Mouse (Mus musculus) thymus, postnatal 36 days (tissue): ENCODE data around the gene Ndufaf1.
"Not testable (repeated sequence)": the region's sequence is repeated elsewhere in the genome, so short reads cannot be mapped to it uniquely, and the experiment has no call there.

ENCODE experiments used
- DNase-seq, 2 experiments: peaks; one replicate each; pipeline ENCODE4 v3.0.0; 2022; ENCODE audit warnings: mixed read lengths in 2 of 2

Ndufaf1 gene

DNA sequence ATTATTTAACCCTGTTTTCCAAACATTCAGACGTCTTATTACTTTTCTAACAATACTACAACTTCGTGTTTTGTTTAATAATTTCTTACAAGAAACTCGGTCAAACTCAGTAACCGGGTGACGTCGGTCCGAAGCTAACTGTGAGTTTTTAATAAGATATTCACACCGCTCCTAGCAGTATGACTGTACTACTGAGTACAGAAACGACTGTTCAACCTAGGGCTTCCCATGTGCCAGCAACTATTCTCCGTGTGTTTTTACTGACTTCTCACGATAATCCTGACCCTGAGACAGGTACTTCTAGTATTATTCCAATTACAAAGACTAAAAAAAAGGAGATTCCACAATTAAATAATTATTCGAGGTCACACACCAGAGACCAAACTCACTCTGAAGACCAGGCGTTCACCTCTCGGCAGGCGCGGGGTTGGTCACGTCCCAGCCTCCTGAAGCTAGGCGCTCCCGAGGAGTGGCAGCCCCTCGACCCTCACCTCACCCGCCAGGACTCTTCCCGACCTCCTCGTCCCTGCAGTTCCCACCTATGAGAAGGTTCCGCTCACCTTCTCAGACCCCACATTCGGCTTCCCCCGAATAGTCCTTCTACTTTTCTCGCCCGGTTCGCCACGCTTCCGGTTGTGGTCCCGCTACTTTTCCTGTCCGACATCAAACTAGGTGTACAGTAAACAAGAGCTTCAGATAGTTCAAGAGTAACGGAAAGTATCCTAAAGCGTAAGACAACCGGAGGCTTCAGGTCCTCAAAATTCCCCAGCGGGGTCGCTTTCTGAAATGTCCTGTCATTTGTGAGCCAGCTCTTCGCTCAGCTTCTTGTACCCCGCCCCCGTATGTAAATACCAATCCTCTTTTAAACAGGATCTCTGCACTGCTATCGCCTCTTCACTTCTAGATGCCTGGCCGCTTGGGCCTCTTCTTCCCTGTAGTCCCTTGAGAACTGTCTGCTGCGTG lies at the start of gene Ndufaf1:
TSS of gene Ndufaf1 (minus strand) at position 608 of the 963 bp plus-strand sequence.
- DNase-seq: peak; percentile 79 to 82

DNA sequence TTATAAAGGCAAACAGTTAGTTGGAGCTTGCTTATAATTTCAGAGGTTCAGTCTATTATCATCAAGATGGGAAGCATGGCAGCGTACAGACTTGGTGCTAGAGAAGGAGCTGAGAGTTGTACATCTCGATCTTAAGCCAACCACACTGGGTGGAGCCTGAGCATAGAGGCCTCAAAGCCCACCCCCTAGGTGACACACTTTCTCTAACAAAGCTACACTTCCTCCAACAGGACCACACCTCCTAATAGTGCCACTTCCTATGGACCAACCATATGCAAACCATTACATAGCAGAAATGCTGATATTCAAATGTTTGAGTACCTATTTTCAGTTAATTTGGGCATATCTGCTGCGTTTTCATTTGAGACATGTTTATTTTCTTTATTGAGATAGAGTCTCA lies 47.4 kb upstream of the Ndufaf1 start:
- no peak for DNase-seq

DNA sequence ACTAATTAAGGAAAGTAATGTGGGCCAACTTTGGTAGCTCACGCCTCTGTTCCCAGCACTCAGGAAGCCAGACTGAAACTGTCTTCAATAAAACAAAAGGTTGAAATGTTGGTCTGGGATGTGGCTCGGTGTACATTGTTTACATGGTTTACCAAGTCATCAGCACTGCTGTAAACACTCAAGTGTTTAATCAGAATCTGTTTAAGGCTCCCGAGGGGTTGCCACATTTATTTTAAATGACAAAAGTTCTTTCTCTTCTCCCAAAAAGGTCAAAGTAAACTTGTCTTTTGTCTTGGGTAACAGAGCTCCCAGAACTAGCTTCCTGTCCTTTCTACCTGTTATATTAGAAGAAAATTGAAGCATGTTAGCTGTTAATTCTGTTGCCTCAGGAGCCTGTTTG lies 45.0 kb upstream of the Ndufaf1 start:
- DNase-seq: no peak

DNA sequence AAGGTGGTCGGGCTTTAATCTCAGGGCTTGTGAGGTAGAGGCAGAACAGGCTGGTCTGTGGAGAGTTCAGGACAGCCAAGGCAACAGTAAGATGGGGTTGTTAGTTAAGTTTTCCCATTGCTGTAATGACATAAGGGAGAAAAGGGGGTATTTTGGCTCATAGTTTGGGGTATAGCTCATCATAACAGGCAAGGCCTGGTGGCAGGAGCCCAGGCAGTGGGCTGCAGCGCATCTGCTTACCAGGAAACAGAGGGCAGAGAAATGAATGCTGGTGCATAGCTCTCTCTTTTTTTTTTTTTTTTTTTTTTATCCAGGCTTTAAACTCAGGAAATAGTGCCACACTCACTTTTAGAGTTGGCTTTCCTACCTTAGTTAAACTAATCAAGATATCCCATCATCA lies 40.5 kb upstream of the Ndufaf1 start:
- no peak for DNase-seq

DNA sequence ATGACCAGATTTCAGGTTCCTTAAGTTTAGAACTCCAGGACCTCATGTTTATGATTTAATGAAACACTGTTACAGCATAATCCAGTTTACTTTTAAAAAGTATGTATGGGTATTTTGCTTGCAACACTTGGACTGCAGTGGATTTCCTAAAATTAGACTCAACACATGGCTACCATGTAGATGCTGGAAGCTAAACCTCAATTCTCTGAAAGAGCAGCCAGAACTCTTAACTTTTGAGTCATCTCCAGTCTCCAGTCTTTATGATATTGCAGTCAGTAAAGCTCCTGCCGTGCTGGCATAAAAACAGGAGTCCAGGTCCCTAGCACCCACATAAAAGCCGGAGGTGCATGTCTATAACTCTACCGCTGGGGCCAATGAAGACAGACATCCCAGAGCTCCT lies 37.3 kb upstream of the Ndufaf1 start:
- DNase-seq: no peak

DNA sequence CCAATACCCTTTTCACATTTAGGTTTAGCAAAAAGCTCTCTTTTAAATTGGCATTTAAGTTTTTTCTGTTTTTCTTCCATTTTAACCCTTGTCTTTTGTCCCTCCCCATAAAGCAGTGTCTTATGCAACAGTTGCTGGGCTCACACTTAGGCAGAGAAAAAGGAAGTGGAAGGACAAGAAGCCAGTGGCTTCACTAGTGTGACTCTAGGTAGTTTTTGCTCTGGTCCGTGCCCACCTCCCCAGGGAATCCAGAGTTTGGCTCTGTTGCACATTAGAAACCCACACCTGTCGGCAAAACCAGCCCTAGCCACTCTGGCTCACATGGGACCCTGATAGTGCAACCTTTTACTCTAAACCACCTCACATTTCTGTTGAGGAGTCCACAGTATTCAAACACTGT lies 35.8 kb upstream of the Ndufaf1 start:
- DNase-seq: no peak

DNA sequence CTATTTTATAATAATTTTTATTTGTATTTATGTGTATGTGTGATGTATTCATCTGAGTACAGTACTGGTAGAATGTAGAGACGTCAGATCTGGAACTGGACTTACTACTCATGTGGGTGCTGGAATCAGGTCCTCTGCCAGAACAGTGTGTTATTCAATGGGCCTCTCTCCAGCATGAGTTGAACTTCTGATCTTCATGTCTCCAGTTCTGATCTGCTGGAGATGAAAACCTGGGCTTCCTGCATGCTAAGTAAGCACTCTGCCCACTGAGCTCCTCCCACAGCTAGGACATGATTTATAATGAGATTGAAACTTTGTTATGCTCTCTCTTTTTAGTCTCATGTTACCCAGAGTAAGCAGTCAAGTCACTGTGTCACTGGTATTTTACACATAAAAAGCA lies 33.5 kb upstream of the Ndufaf1 start:
- no peak for DNase-seq

DNA sequence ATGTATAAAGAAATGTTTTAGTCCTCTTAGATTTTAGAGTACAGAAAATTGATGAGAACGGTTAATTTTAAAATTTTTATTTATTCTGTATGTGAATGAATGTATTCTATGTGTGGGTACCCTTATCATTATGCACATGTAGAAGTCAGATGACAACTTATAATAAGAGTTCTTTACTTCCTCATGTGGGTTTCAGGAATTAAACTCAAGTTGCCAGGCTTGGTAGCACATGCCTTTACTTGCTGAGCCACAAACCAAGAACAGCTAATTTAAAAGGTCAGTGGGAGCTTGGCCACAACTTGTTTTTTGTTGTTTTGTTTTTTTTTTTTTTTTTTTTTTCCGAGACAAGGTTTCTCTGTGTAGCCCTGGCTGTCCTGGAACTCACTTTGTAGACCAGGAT lies 32.2 kb upstream of the Ndufaf1 start:
- DNase-seq: no peak

DNA sequence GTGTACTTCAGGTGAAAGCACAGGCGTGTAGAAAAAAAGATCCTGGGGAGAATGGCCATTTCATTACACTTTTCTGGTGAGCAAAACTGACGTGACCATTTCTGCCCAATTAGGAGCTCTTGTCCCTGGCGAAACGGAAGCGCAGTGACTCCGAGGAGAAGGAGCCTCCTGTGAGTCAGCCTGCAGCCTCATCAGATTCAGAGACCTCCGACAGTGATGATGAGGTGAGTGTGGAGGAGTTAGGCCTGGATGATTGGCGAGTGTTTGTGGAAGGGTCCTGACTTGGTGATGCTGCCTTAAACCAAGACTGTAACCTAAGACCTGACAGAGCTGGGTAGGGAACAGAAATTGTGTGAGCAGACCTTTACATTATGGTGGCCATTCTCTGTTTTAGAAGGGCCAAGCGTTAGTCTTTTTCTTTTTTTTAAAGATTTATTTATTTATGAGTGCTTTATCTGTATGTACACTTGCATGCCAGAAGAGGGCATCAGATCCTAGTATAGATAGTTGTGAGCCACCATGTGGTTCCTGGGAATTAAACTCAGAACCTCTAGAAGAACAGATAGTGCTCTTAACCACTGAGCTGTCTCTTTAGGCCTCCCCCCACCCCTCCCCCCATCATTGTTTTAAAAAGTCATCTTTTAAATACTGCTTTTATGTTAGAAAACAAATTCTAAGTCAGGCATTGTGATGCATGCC lies 29.5 kb upstream of the Ndufaf1 start:
- DNase-seq: no peak

DNA sequence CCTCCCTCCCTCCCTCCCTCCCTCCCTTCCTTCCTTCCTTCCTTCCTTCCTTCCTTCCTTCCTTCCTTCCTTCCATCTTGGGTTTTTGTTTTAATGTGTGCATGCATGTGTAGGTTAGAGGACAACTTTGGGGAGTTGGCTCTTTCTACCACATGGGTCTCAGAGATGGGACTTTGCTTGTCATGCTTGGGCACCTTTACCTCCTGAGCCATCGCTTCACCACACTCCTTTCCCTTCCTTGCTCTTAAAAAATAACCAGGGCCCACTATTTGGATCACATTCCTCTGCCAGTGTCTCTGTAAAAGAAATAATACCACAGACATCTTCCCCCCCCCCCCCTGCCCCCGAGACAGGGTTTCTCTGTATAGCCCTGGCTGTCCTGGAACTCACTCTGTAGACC lies 21.1 kb upstream of the Ndufaf1 start:
- no peak for DNase-seq

DNA sequence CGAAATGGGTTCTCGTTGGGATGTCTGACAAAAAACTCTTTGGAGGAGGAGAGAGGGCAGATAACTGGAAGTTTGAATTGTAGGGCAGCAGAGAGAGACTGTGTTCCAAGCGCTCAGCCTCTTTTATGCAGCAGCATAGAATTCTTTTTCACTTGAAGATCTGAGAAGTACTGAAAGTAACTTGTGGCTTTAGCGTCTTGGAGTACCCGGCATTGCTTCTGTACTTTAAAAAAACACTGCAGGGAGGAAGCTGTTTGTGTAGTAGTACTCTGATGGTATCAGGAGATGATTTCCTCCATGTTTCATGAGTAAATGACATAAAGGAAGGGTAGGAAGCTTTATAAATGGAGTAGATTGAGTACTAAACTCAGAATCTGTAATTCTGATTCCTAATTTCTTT lies 13.2 kb upstream of the Ndufaf1 start:
- no peak for DNase-seq

DNA sequence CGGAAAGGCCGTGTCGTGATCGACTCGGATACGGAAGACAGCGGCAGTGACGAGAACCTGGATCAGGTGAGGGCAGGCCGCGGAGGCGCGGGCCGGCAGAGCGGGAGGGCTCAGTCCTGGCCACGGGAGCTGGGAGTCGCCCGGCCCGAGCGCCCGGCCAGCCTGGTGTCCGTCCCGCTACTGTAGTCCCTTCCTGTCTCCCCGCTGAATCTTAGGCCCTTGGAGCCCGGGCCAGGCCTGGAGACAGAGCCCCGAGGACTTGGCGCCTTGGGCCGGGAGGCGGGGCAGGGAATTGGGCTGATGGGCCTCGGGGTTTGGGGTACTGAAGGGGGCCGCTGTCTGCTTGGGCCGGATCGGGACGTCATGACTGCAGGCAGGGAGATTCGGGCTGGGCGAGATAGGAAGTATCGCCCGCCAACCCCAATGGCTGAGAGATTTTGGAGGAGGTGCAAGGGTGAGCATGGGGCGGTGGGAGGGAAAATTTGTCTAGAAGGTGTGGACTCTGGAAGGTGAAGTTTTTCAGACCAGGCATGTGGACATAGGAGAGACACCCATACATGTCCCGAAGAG lies 12.7 kb upstream of the Ndufaf1 start:
- DNase-seq: no peak

DNA sequence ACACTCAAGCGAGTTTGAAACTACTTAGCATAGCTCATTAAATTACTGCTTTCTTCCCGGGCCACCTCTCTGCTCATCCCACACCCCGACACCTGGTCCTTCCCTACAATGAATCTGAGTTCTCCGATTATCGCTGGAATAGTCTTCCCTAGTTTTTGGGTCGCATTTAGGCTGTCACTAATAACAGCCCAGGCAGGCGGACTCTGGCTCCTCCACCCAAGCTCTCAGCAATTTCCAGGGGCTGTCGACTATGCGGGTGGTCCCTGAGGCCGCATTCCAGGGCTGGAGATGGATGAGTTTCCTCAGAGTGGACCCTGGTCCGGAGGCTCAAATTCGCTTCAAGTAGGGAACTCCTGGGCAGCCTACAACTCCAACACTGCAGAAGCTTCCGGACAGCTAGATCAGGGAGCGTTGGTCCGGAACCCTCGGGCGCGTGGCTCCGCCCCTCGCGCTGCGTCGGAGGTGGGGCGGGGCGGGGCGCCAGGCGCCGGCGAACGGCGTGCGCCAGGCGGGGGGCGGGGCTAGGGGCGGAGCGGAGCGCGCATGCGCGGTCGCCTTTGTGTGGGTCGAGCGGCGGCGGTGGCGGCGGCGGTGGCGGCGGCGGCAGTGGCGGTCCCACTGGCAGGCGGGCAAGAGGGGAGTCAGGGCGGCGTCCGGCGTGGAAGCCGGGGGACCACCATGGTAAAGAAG lies 12.0 kb upstream of the Ndufaf1 start, which contains the start of gene Rtf1:
TSS of gene Rtf1 (plus strand) at position 544 of the 690 bp plus-strand sequence.
- DNase-seq: peak; percentile 96 to 98

DNA sequence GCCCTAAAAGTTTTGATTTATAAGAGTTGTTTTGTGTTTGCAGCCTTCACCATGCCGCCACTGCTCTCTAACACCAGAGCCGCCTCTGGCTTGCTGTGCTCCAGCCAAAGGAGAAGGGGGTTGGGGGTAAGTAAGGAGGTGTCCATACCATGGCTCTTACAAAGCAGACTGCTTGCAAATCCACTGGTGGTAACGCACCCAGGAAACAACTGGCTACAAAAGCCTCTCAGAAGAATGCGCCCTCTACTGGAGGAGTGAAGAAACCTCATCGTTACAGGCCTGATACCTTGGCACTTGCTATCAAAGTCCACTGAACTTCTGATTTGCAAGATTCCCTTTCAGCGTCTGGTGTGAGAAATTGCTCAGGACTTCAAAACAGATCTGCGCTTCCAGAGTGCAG lies 6.4 kb upstream of the Ndufaf1 start:
- DNase-seq: peak in 1 of 2 experiments; percentile 9

DNA sequence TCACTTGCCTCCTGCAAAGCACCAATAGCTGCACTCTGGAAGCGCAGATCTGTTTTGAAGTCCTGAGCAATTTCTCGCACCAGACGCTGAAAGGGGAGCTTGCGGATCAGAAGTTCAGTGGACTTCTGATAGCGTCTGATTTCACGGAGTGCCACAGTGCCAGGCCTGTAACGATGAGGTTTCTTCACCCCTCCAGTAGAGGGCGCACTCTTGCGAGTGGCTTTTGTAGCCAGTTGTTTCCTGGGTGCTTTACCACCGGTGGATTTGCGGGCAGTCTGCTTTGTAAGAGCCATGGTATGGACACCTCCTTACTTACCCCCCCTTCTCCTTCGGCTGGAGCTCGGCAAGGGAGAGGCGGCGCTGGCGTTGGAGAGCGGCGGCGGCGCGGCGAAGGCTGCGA lies 3.1 kb upstream of the Ndufaf1 start:
- not testable (repeated sequence) for DNase-seq

DNA sequence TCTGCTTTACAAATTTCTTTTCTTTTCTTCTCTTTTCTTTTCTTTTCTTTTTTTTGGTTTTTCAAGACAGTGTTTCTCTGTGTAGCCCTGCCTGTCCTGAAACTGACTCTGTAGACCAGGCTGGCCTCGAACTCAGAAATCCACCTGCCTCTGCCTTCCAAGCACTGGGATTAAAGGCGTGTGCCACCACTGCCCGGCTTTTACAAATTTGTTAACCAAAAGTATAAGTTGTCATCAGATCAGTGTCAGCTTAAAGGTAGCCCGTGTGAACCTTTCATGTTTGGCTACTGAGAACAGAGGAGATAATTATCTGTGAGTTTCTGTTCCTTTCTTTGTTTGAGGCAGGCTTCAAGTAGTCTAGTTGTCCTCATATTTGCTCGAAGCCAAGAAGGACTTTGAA lies 18.4 kb downstream of the Ndufaf1 start:
- no peak for DNase-seq

DNA sequence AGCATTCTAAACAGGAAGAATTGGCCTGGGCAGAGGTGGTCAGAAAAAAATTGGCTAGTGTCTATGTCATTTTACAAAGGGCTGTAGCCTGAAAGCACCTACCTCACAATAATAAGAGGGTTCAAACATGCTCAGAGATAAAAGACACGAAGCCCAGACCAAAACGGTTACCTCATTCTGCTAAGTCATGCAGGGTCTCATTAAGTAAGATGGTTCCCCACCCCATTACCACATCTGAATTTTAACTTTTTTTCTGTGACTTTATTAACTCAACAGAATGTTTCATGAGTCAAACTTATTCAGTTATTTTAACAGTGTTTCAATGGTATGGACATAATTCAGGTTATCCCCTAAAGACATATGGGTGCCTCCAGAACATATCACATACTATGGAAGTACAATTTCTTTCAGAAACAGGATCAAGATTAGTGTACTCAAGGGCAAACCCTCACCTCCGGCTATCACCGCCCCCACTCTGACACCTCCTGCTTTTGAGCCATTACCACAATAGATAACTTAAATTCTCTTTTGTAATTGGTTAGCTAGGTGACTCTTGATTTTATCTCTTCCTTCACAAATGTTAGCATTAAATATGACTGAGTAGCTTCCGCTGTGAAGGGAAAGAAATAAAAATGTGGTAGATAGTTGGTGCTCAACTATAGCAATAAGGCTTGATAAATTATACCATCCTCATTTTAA lies 21.3 kb downstream of the Ndufaf1 start:
- DNase-seq: no peak

DNA sequence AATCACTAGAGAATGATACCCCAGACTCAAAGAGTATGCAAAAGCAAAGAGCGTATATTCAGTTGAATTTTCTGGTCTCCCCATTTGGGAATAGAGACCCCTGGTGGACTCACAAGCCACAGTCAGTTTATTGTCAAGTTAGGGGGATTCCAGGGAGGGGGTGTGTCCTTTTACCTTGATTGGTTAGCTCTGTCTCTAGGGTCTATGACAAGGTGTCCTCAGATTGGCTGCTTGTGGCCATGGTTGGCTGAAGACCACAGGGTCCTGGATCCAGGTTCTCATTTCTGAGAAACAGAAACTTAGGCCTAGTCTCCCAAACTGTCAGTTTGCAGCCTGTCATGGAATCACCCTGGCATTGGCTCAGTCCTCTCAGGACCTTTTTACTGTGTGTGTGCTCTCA lies 25.8 kb downstream of the Ndufaf1 start:
- DNase-seq: no peak

DNA sequence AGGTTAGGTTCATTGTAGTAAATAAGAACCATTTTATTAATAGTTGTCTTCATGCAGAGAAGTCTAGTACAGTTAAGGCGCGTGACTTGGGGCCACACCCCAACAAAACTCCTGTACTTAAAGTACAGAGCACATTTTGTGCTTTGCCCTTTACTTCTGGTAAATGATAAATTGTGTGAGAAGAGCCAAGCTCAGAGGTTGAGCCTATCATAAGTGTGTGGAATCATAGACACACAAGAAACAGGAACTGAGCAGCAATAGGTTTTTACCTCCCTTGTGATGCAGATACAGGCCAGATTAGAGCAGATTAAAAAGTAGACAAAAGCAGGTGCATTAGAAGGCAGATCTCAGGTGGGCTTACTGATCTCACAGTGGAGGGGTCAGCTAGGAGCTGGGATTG lies 41.3 kb downstream of the Ndufaf1 start:
- no peak for DNase-seq

DNA sequence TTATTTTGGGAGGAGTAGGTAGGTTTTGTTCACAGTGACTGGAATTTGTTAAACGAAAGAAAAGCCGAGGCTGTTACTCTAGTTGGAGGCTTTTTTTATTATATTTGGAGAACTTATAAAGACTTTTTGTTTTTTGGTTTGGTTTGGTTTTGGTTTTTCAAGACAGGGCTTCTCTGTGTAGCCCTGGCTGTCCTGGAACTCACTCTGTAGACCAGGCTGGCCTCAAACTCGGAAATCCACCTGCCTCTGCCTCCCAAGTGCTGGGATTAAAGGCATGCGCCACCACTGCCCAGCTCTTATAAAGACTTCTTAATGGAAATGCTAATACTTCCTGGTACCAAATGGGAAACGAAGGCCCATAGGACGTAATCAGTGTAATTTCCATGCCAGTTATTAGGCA lies 43.6 kb downstream of the Ndufaf1 start:
- DNase-seq: not testable (repeated sequence)

DNA sequence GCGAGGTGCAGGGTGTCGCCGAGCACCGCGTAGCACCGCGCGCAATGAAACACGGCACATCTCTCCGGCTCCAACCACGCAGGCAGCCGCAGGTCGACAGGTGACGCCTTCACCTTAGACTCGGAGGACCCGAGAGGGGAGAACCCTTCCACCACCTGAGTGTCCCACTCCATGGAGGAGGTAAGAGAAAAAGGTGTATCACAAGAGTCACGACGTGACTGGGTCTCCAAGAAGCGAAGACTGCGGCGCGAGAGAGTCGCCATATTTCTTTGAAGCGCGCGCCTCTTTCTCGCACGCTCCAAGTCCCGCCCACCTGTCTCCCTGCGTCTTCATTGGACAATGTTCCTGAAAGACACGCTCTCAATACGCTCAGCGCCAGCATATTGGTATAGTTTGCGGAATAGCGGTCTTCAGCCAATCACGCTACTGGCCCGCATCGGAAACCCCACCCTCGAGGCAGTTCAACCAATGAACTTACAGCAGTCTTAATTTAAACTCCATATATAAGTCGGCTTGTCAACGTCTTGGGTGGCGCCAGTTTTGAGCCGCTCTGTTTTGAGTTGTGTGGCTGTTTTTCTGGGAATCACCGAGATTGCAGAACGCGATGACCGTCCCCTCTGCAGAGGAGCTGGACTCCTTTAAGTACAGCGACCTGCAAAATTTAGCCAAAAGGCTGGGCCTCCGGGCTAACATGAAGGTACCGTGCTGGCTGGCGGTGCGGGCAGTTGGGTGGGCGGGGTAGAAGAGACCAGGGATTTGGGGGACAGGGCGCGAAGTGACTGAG lies 44.2 kb downstream of the Ndufaf1 start, which contains the start of the genes Nusap1 and Oip5:
TSS of gene Nusap1 (plus strand) at position 100 of the 784 bp plus-strand sequence.
TSS of gene Oip5 (minus strand) at position 271 of the 784 bp plus-strand sequence.
- peak; percentile 91 to 94 for DNase-seq
